Mouse (Mus musculus) lung, embryonic 16.5 days (tissue): ENCODE results near the gene Pcsk2. TPM values are rescaled to one million over a fixed set of nuclear protein-coding genes. Genes with fewer than 3 reads are reported as not detected.

Source experiments
- ATAC-seq: fragments of 200-750 bp; cut with Nextera tagmentation; 2 replicates; pipeline ENCODE4 v1.8.0; 2017; ENCODE audit warnings: low read depth, mild to moderate bottlenecking, moderate library complexity
- H3K27ac ChIP-seq: fragments of 300-500 bp; sonication (generic); 2 replicates; pipeline ENCODE4 v1.5.1; 2014; ENCODE audit warnings: mild to moderate bottlenecking, control low read depth, low read length
- H3K27me3 ChIP-seq: fragments of 300-500 bp; sonication (generic); 2 replicates; pipeline ENCODE4 v1.6.1; 2014; ENCODE audit warnings: low read depth, low read length, mixed read lengths; ENCODE audit not compliant: control insufficient read depth, insufficient read depth
- H3K36me3 ChIP-seq: fragments of 300-500 bp; sonication (generic); 2 replicates; pipeline ENCODE4 v1.6.1; 2014; ENCODE audit warnings: low read length; ENCODE audit not compliant: control insufficient read depth, insufficient read depth
- H3K4me1 ChIP-seq: fragments of 300-500 bp; sonication (generic); replicated peaks from 2 replicates; pipeline ENCODE4 v1.6.1; 2014; ENCODE audit warnings: low read length, mixed read lengths; ENCODE audit not compliant: control insufficient read depth, insufficient read depth
- H3K4me2 ChIP-seq: fragments of 300-500 bp; sonication (generic); 2 replicates; pipeline ENCODE4 v1.6.1; 2014; ENCODE audit warnings: low read depth, low read length, control low read depth
- H3K4me3 ChIP-seq: fragments of 300-500 bp; sonication (generic); 2 replicates; pipeline ENCODE4 v1.5.1; 2014; ENCODE audit warnings: mild to moderate bottlenecking, low read length, control low read depth
- H3K9ac ChIP-seq: fragments of 300-500 bp; sonication (generic); 2 replicates; pipeline ENCODE4 v1.6.1; 2014; ENCODE audit warnings: low read length, control low read depth
- H3K9me3 ChIP-seq: fragments of 300-500 bp; sonication (generic); 2 replicates; pipeline ENCODE4 v1.6.1; 2016; ENCODE audit warnings: low read length; ENCODE audit not compliant: control insufficient read depth
- WGBS: fragments of 180-500 bp; shearing (Covaris S2); extraction: QIAGEN DNeasy Blood & Tissue Kit; methylation state at CpG from one replicate; pipeline ENCODE4 v1.1.7; 2014; 5-methylcytosine and 5-hydroxymethylcytosine counted together
- polyA plus RNA-seq: library from polyadenylated mRNA; unstranded; fragments of >200 nt; fragmentation: Nextera tagmentation; extraction: Ambion mirVana; gene quantifications from 2 replicates; pipeline ENCODE4 v1.2.1, GENCODE M21; 2015

The Pcsk2 gene
- polyA plus RNA-seq, 1 experiment from 2014 or later, result 0.08 TPM

DNA sequence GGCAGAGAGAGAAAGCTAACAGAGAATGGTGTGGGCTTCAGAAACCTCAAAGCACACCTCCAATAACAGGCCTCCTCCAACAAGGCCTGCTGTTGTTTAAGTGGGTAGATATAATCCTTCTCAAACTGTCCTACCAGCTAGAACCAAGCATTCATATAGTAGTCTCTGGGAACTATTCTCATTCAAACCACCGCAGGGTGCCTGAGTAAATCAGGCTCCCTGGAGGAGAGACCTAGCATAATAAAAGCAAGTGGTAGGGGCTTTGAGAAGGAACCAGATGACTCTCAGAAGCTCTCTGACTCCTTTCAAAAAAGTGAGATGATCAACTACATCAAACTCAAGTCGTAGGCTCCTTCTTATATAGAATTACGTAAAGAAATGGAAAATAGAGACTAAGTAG lies 75.0 kb downstream of the Pcsk2 start:
- WGBS, result 53% methylated on average over 3 of the region's 3 CpGs

GRCm38 (mm10) chr2:143623916-143624315 lies 78.0 kb downstream of the Pcsk2 start:
- Histone ChIP-seq H3K9ac (no peak overlapping the region), H3K9me3 (no peaks in the 10 kb centered on the region), H3K27ac (no peak overlapping the region), H3K4me3 (no peak overlapping the region), H3K36me3 (no peaks in the 10 kb centered on the region), H3K27me3 (no peaks in the 10 kb centered on the region), H3K4me2 (no peak overlapping the region), H3K4me1 (no peaks in the 10 kb centered on the region)
- no peak for ATAC-seq
- 42% methylated on average over 3 of the region's 3 CpGs for WGBS

More for the DNA sequence above, 75.0 kb downstream of the Pcsk2 start:
- Histone ChIP-seq H3K27ac (no peak overlapping the region), H3K4me3 (no peak overlapping the region), H3K27me3 (no peaks in the 10 kb centered on the region), H3K4me2 (no peak overlapping the region), H3K4me1 (no peaks in the 10 kb centered on the region), H3K9me3 (no peaks in the 10 kb centered on the region), H3K9ac (no peak overlapping the region), H3K36me3 (no peaks in the 10 kb centered on the region)
- ATAC-seq, result no peak

GRCm38 (mm10) chr2:143643305-143643704 lies 97.3 kb downstream of the Pcsk2 start:
- Histone ChIP-seq H3K9ac (no peak overlapping the region), H3K4me1 (no peaks in the 10 kb centered on the region), H3K36me3 (no peaks in the 10 kb centered on the region), H3K27me3 (no peaks in the 10 kb centered on the region), H3K27ac (no peak overlapping the region), H3K4me3 (no peak overlapping the region), H3K9me3 (no peaks in the 10 kb centered on the region), H3K4me2 (no peak overlapping the region)
- ATAC-seq, result no peak
- WGBS, result 95% methylated on average over 1 of the region's 1 CpGs

DNA sequence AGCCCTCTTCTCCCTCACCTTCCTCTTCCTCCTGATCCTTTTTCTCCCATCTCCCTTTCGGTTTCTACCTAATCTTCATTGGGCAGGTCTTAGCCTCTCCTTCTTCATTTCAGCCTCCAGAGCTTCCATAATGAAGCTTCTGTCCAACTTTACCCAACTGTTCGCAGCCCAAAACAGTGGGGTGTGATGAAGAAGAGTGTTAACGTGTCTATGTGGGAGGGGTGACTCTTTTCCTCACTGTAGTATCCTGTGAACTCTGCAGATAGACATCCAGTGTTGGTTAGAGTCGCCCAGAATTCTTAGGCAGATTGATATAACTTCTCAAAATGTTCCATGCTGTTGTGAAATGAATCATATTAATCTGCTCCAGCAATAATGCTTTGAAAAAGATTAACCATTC lies 98.4 kb downstream of the Pcsk2 start:
- Histone ChIP-seq H3K4me1 (no peaks in the 10 kb centered on the region), H3K9me3 (no peaks in the 10 kb centered on the region), H3K9ac (no peak overlapping the region), H3K4me2 (no peak overlapping the region), H3K27me3 (no peaks in the 10 kb centered on the region), H3K4me3 (no peak overlapping the region), H3K27ac (no peak overlapping the region), H3K36me3 (no peaks in the 10 kb centered on the region)
- WGBS, result 68% methylated on average over 4 of the region's 4 CpGs
- no peak for ATAC-seq

- Histone ChIP-seq H3K27ac (no peak overlapping the region), H3K9me3 (no peaks in the 10 kb centered on the region), H3K4me1 (no peaks in the 10 kb centered on the region), H3K4me3 (no peak overlapping the region), H3K4me2 (no peak overlapping the region), H3K27me3 (no peaks in the 10 kb centered on the region), H3K9ac (no peak overlapping the region), H3K36me3 (no peaks in the 10 kb centered on the region)
- WGBS, result 81% methylated on average over 5 of the region's 5 CpGs
- no peak for ATAC-seq
These were observed 100.0 kb downstream of the Pcsk2 start for GRCm38 (mm10) chr2:143646001-143646400.

GRCm38 (mm10) chr2:143654621-143655020 lies 108.7 kb downstream of the Pcsk2 start:
- H3K9me3 ChIP-seq, result no peaks in the 10 kb centered on the region
- no peaks in the 10 kb centered on the region for H3K27me3 ChIP-seq
- H3K4me2 ChIP-seq, result no peak overlapping the region
- 59% methylated on average over 4 of the region's 4 CpGs for WGBS
- no peaks in the 10 kb centered on the region for H3K4me1 ChIP-seq
- no peak for ATAC-seq
- no peak overlapping the region for H3K27ac ChIP-seq
- no peaks in the 10 kb centered on the region for H3K36me3 ChIP-seq
- H3K4me3 ChIP-seq, result no peak overlapping the region
- no peak overlapping the region for H3K9ac ChIP-seq

- Histone ChIP-seq H3K36me3 (no peaks in the 10 kb centered on the region), H3K9ac (no peak overlapping the region), H3K27me3 (no peaks in the 10 kb centered on the region), H3K4me1 (no peaks in the 10 kb centered on the region), H3K4me3 (no peak overlapping the region), H3K9me3 (no peaks in the 10 kb centered on the region), H3K4me2 (no peak overlapping the region), H3K27ac (no peak overlapping the region)
- 61% methylated on average over 4 of the region's 4 CpGs for WGBS
- no peak for ATAC-seq
These were observed 111.0 kb downstream of the Pcsk2 start for GRCm38 (mm10) chr2:143656968-143657367.

DNA sequence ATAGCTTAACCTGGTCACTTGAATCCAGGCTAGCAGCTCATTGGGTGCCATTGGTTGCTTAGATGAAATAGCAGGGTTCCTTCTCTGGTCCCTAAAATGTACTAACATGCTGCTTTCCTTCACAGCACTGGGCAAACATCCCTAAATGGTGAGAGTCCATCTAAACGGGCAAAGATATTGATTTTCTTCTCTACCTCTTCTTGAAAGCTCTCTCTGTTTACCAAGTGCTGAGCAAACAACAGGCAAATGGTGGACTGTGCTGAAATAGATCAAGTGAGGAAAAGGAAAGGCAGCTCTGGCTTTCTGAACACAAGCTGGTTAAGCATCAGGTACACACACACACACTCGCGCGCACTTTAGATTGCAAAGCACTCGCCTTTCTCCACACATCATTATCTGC lies 120.8 kb downstream of the Pcsk2 start:
- no peaks in the 10 kb centered on the region; the same call in 1 of the 2 replicates for H3K9me3 ChIP-seq
- no peak overlapping the region for H3K4me2 ChIP-seq
- H3K27me3 ChIP-seq, result no peaks in the 10 kb centered on the region
- no peaks in the 10 kb centered on the region for H3K4me1 ChIP-seq
- no peaks in the 10 kb centered on the region for H3K36me3 ChIP-seq
- no peak overlapping the region for H3K9ac ChIP-seq
- H3K27ac ChIP-seq, result no peak overlapping the region
- 51% methylated on average over 5 of the region's 5 CpGs for WGBS
- H3K4me3 ChIP-seq, result no peak overlapping the region
- ATAC-seq, result no peak

DNA sequence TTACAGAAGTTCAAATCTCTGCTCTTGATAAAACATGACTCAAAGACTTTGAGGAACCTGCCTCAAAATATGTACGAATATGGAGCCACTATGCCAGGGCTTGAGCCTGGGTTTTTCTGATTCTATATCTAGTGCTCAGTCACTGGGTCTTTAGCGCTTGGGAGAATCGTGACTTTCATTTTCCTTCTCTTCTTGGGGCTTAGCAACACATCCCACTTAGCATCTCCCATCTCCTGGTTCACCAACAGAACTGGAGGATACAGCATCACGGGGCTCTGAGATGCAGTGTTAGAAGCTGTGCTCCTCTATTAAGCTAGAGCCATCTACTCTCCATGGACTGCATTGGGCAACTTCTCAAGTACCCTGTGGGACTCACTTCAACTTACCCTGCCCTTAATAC lies 131.9 kb downstream of the Pcsk2 start:
- no peak overlapping the region for H3K4me3 ChIP-seq
- H3K27ac ChIP-seq, result no peak overlapping the region
- 85% methylated on average over 4 of the region's 4 CpGs for WGBS
- no peaks in the 10 kb centered on the region for H3K4me1 ChIP-seq
- no peaks in the 10 kb centered on the region for H3K27me3 ChIP-seq
- H3K9ac ChIP-seq, result no peak overlapping the region
- no peaks in the 10 kb centered on the region for H3K9me3 ChIP-seq
- no peak for ATAC-seq
- no peaks in the 10 kb centered on the region for H3K36me3 ChIP-seq
- H3K4me2 ChIP-seq, result no peak overlapping the region

- no peak overlapping the region for H3K9ac ChIP-seq
These were observed 133.6 kb downstream of the Pcsk2 start for GRCm38 (mm10) chr2:143679513-143679912.

More at GRCm38 (mm10) chr2:143679513-143679912, 133.6 kb downstream of the Pcsk2 start:
- Histone ChIP-seq H3K4me3 (no peak overlapping the region), H3K27ac (no peak overlapping the region), H3K9me3 (no peaks in the 10 kb centered on the region), H3K4me1 (no peaks in the 10 kb centered on the region), H3K4me2 (no peak overlapping the region), H3K27me3 (no peaks in the 10 kb centered on the region), H3K36me3 (no peaks in the 10 kb centered on the region)
- no peak for ATAC-seq
- WGBS, result 70% methylated on average over 2 of the region's 2 CpGs
